Mouse (Mus musculus): ENCODE data around the gene Daam2. TPM values are rescaled to one million over a fixed set of nuclear protein-coding genes. Genes with fewer than 3 reads are reported as not detected.
A peak's percentile ranks its signal among the peaks of the same experiment; 100 is the strongest.

Daam2 gene
- total RNA-seq, 1 experiment: 0.13 TPM

GRCm38 (mm10) chr17:49499635-49500034 is 64.5 kb downstream of the Daam2 start:
- in situ Hi-C loops (cut with MboI; ENCODE audit: low sequenced_read_pairs in 2 of 2, unreplicated experiment in 2 of 2): loop anchor here in 1 of 2 experiments (25.0 kb wide), 1 partner anchor 388 kb away; no protein-coding TSS in a partner anchor
- TF ChIP-seq HCFC1 (IDR thresholded peaks at IDR 0.05; ENCODE audit: borderline replicate concordance, insufficient read depth, low read length): no peak
- TF ChIP-seq ZC3H11A (IDR thresholded peaks at IDR 0.05; ENCODE audit: borderline replicate concordance, low read depth, low read length): no peak
- no peak for TF ChIP-seq CHD2 (IDR thresholded peaks at IDR 0.05; ENCODE audit: low read depth, low read length)
- TF ChIP-seq ZNF384 (IDR thresholded peaks at IDR 0.05; ENCODE audit: low read depth, low read length): no peak
- no peak for TF ChIP-seq MAFK (IDR thresholded peaks at IDR 0.05; ENCODE audit: insufficient read depth, low read depth, low read length)

GRCm38 (mm10) chr17:49498169-49498568 is 66.0 kb downstream of the Daam2 start:
- no peak overlapping the region for H3K9ac ChIP-seq (ENCODE audit: insufficient read depth, low read depth, low read length, poor library complexity, severe bottlenecking)
- no peak overlapping the region for H3K4me3 ChIP-seq (ENCODE audit: insufficient read depth in 1 of 2, low read depth in 1 of 2, low read length in 2 of 2, poor library complexity in 1 of 2, severe bottlenecking in 1 of 2)
- no peaks in the 10 kb centered on the region for H3K9me3 ChIP-seq (ENCODE audit: control insufficient read depth, insufficient read depth, low read depth, low read length)
- in situ Hi-C loops (cut with MboI; ENCODE audit: low sequenced_read_pairs in 2 of 2, unreplicated experiment in 2 of 2): no loop called here
- peak; percentile 30 for DNase-seq (ENCODE audit: low read depth, low spot score)
- no peak for TF ChIP-seq ZC3H11A (IDR thresholded peaks at IDR 0.05; ENCODE audit: borderline replicate concordance, low read depth, low read length)
- no peak for TF ChIP-seq ZNF384 (IDR thresholded peaks at IDR 0.05; ENCODE audit: low read depth, low read length)
- TF ChIP-seq MAFK (IDR thresholded peaks at IDR 0.05; ENCODE audit: insufficient read depth, low read depth, low read length): no peak
- TF ChIP-seq CHD2 (IDR thresholded peaks at IDR 0.05; ENCODE audit: low read depth, low read length): no peak
- no peak for TF ChIP-seq HCFC1 (IDR thresholded peaks at IDR 0.05; ENCODE audit: borderline replicate concordance, insufficient read depth, low read length)
- H3K27ac ChIP-seq (ENCODE audit: insufficient read depth, low read depth, low read length, poor library complexity, severe bottlenecking): no peak overlapping the region
- H3K36me3 ChIP-seq (ENCODE audit: control insufficient read depth, insufficient read depth, low read length, poor library complexity, severe bottlenecking): no peaks in the 10 kb centered on the region
- peaks cover 0 to 6% of the 10 kb centered on the region in 2 experiments; a peak in 1 of 4 replicates for H3K4me1 ChIP-seq (ENCODE audit: control insufficient read depth in 2 of 2, insufficient read depth in 2 of 2, low read length in 2 of 2, poor library complexity in 1 of 2)

More at GRCm38 (mm10) chr17:49499635-49500034, 64.5 kb downstream of the Daam2 start:
- H3K9ac ChIP-seq (ENCODE audit: insufficient read depth, low read depth, low read length, poor library complexity, severe bottlenecking): no peak overlapping the region
- H3K9me3 ChIP-seq (ENCODE audit: control insufficient read depth, insufficient read depth, low read depth, low read length): no peaks in the 10 kb centered on the region
- no peak overlapping the region for H3K27ac ChIP-seq (ENCODE audit: insufficient read depth, low read depth, low read length, poor library complexity, severe bottlenecking)
- H3K36me3 ChIP-seq (ENCODE audit: control insufficient read depth, insufficient read depth, low read length, poor library complexity, severe bottlenecking): no peaks in the 10 kb centered on the region
- H3K4me3 ChIP-seq (ENCODE audit: insufficient read depth in 1 of 2, low read depth in 1 of 2, low read length in 2 of 2, poor library complexity in 1 of 2, severe bottlenecking in 1 of 2): no peak overlapping the region
- H3K4me1 ChIP-seq (ENCODE audit: control insufficient read depth in 2 of 2, insufficient read depth in 2 of 2, low read length in 2 of 2, poor library complexity in 1 of 2): peaks cover 0 to 6% of the 10 kb centered on the region in 2 experiments; a peak in 1 of 4 replicates
- no peak for DNase-seq (ENCODE audit: low read depth, low spot score)

GRCm38 (mm10) chr17:49493276-49493675 is 70.9 kb downstream of the Daam2 start:
- no peak overlapping the region for H3K27ac ChIP-seq (ENCODE audit: insufficient read depth, low read depth, low read length, poor library complexity, severe bottlenecking)
- H3K9me3 ChIP-seq (ENCODE audit: control insufficient read depth, insufficient read depth, low read depth, low read length): no peaks in the 10 kb centered on the region
- in situ Hi-C loops (cut with MboI; ENCODE audit: low sequenced_read_pairs in 2 of 2, unreplicated experiment in 2 of 2): no loop called here
- TF ChIP-seq MAFK (IDR thresholded peaks at IDR 0.05; ENCODE audit: insufficient read depth, low read depth, low read length): no peak
- H3K36me3 ChIP-seq (ENCODE audit: control insufficient read depth, insufficient read depth, low read length, poor library complexity, severe bottlenecking): no peaks in the 10 kb centered on the region
- H3K4me3 ChIP-seq (ENCODE audit: insufficient read depth in 1 of 2, low read depth in 1 of 2, low read length in 2 of 2, poor library complexity in 1 of 2, severe bottlenecking in 1 of 2): no peak overlapping the region
- H3K4me1 ChIP-seq (ENCODE audit: control insufficient read depth in 2 of 2, insufficient read depth in 2 of 2, low read length in 2 of 2, poor library complexity in 1 of 2): 0 out of 4 replicates have a peak, but pooled peaks cover 0 to 2% of the 10 kb centered on the region in 2 experiments
- peak; percentile 7 for DNase-seq (ENCODE audit: low read depth, low spot score)
- no peak overlapping the region for H3K9ac ChIP-seq (ENCODE audit: insufficient read depth, low read depth, low read length, poor library complexity, severe bottlenecking)

- Histone ChIP-seq H3K9me3 (ENCODE audit: control insufficient read depth, insufficient read depth, low read depth, low read length) (no peaks in the 10 kb centered on the region), H3K4me3 (ENCODE audit: insufficient read depth in 1 of 2, low read depth in 1 of 2, low read length in 2 of 2, poor library complexity in 1 of 2, severe bottlenecking in 1 of 2) (no peak overlapping the region), H3K4me1 (ENCODE audit: control insufficient read depth in 2 of 2, insufficient read depth in 2 of 2, low read length in 2 of 2, poor library complexity in 1 of 2) (no peaks in the 10 kb centered on the region), H3K36me3 (ENCODE audit: control insufficient read depth, insufficient read depth, low read length, poor library complexity, severe bottlenecking) (no peaks in the 10 kb centered on the region), H3K27ac (ENCODE audit: insufficient read depth, low read depth, low read length, poor library complexity, severe bottlenecking) (no peak overlapping the region), H3K9ac (ENCODE audit: insufficient read depth, low read depth, low read length, poor library complexity, severe bottlenecking) (no peak overlapping the region)
- TF ChIP-seq ZNF384 (IDR thresholded peaks at IDR 0.05; ENCODE audit: low read depth, low read length) (no peak), MAFK (IDR thresholded peaks at IDR 0.05; ENCODE audit: insufficient read depth, low read depth, low read length) (no peak), HCFC1 (IDR thresholded peaks at IDR 0.05; ENCODE audit: borderline replicate concordance, insufficient read depth, low read length) (no peak), CHD2 (IDR thresholded peaks at IDR 0.05; ENCODE audit: low read depth, low read length) (no peak), ZC3H11A (IDR thresholded peaks at IDR 0.05; ENCODE audit: borderline replicate concordance, low read depth, low read length) (no peak)
- no peak for DNase-seq (ENCODE audit: low read depth, low spot score)
- in situ Hi-C loops (cut with MboI; ENCODE audit: low sequenced_read_pairs in 2 of 2, unreplicated experiment in 2 of 2): no loop called here
Observed at GRCm38 (mm10) chr17:49489098-49489497, 75.0 kb downstream of the Daam2 start.

- no peak overlapping the region for H3K27ac ChIP-seq (ENCODE audit: insufficient read depth, low read depth, low read length, poor library complexity, severe bottlenecking)
- DNase-seq (ENCODE audit: low read depth, low spot score): no peak
- in situ Hi-C loops (cut with MboI; ENCODE audit: low sequenced_read_pairs in 2 of 2, unreplicated experiment in 2 of 2): no loop called here
Observed at GRCm38 (mm10) chr17:49484435-49484834, 79.7 kb downstream of the Daam2 start.

More at GRCm38 (mm10) chr17:49484435-49484834, 79.7 kb downstream of the Daam2 start:
- TF ChIP-seq ZC3H11A (IDR thresholded peaks at IDR 0.05; ENCODE audit: borderline replicate concordance, low read depth, low read length): no peak
- no peak for TF ChIP-seq CHD2 (IDR thresholded peaks at IDR 0.05; ENCODE audit: low read depth, low read length)
- no peak for TF ChIP-seq MAFK (IDR thresholded peaks at IDR 0.05; ENCODE audit: insufficient read depth, low read depth, low read length)
- no peak for TF ChIP-seq HCFC1 (IDR thresholded peaks at IDR 0.05; ENCODE audit: borderline replicate concordance, insufficient read depth, low read length)
- H3K36me3 ChIP-seq (ENCODE audit: control insufficient read depth, insufficient read depth, low read length, poor library complexity, severe bottlenecking): no peaks in the 10 kb centered on the region
- no peaks in the 10 kb centered on the region for H3K4me1 ChIP-seq (ENCODE audit: control insufficient read depth in 2 of 2, insufficient read depth in 2 of 2, low read length in 2 of 2, poor library complexity in 1 of 2)
- H3K4me3 ChIP-seq (ENCODE audit: insufficient read depth in 1 of 2, low read depth in 1 of 2, low read length in 2 of 2, poor library complexity in 1 of 2, severe bottlenecking in 1 of 2): no peak overlapping the region
- no peaks in the 10 kb centered on the region for H3K9me3 ChIP-seq (ENCODE audit: control insufficient read depth, insufficient read depth, low read depth, low read length)
- H3K9ac ChIP-seq (ENCODE audit: insufficient read depth, low read depth, low read length, poor library complexity, severe bottlenecking): no peak overlapping the region
